Mouse (Mus musculus): Measurements from ENCODE around the gene Gm45837.

GRCm38 (mm10) chr7:101444211-101444610 is 33.5 kb downstream of the Gm45837 start:
- TF ChIP-seq POLR2A (IDR thresholded peaks at IDR 0.05; ENCODE audit: control insufficient read depth, extremely low read depth, insufficient read depth, low read length, poor library complexity) (no peak), CTCF (IDR thresholded peaks at IDR 0.05; ENCODE audit: borderline replicate concordance, control insufficient read depth, extremely low read depth, insufficient read depth, low read length, poor library complexity) (no peak)
